Mouse (Mus musculus): ENCODE measurements at regions not wholly inside any gene's neighbourhood (a gene's known extent, or its start where the extent isn't known, plus 50 kb on each side); places are given as distances from the start of the nearest gene placed in this dataset.
A peak's percentile ranks its signal among the peaks of the same experiment; 100 is the strongest.

DNA sequence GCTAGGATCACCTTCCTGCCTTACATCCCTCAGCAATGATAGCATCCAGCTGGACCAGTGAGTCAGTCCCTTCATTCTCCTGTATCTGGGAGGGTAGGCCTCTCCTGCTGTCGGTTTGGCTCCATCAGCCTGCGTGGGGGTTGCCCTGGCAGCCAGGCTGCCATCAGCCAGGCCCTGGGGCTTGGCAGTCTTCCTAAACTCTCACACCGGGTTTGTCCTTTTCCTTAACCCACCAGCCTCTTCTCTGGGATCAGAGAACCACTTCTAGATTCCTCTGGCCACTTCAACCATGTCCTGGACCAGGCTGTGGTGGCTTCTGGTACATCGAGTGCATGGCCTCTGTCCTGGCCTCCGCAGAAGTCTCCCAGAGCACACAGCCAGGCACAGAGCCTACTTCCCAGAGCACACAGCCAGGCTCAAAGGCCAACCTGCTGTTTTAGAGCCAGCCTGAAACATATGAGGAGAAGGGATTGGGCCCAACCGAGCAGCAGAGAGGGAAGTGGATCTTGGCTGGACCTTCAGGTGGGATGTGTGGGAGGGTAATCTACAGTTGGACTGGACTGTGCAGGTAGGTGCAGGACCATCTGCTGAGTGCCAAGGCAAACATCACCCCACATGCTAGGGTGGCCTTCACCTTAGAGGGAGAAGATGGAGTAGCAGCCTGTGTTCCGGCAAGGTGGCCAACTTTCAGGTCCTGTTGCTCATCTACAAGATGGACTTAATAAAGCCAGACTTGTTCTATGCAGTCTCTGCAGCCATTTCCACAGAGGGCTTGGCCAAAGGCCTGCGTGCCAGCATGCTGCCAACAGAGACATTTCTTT lies 87.8 kb upstream of the Tle3 start:
- H3K27ac ChIP-seq (replicated peaks; ENCODE audit: low read depth, low read length), result no peak overlapping the region
- H3K4me1 ChIP-seq (ENCODE audit: control insufficient read depth, insufficient read depth, low read length), result peaks cover 4% of the 10 kb centered on the region
- ATAC-seq (ENCODE audit: low FRiP score, low TSS enrichment) (no peak), DNase-seq (peak; percentile 35)
- H3K36me3 ChIP-seq (ENCODE audit: control insufficient read depth, insufficient read depth, low read length), result no peaks in the 10 kb centered on the region
- H3K9ac ChIP-seq (replicated peaks; ENCODE audit: low read length), result no peak overlapping the region
- peaks cover 9% of the 10 kb centered on the region for H3K9me3 ChIP-seq (ENCODE audit: control insufficient read depth, low read length)
- 87% methylated on average over 8 of the region's 8 CpGs for WGBS
- no peak overlapping the region for H3K4me3 ChIP-seq (replicated peaks; ENCODE audit: low read depth, low read length)
- H3K27me3 ChIP-seq (ENCODE audit: control insufficient read depth, insufficient read depth, low read length), result peaks cover 6% of the 10 kb centered on the region
- no peak overlapping the region for H3K4me2 ChIP-seq (ENCODE audit: low read length)

DNA sequence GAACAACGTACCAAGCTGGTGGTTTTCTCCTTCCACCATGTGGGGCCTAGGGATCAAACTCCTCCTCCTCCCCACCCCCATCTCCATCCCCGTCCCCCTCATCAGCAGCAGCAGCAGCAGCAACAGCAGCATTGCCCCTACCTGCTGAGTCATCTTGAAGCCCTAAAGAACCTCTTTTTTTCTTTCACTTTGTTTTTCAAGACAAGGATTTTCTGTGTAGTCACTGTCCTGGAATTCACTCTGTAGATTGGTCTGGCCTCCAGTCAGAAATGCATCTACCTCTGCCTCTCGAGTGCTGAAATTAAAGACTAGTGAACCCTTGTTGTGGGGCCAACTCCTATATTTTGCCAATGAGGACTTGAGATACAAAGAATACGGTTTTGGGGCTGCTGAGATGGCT lies 85.6 kb upstream of the Tle3 start:
- peaks cover 9% of the 10 kb centered on the region for H3K9me3 ChIP-seq (ENCODE audit: control insufficient read depth, low read length)
- no peak overlapping the region for H3K9ac ChIP-seq (replicated peaks; ENCODE audit: low read length)
- H3K4me1 ChIP-seq (ENCODE audit: control insufficient read depth, insufficient read depth, low read length), result 0 out of 2 replicates have a peak, but pooled peaks cover 4% of the 10 kb centered on the region
- 89% methylated on average over 4 of the region's 4 CpGs for WGBS
- H3K27me3 ChIP-seq (ENCODE audit: control insufficient read depth, insufficient read depth, low read length), result peaks cover under 1% of the 10 kb centered on the region; the same call in 1 of the 2 replicates
- H3K4me2 ChIP-seq (ENCODE audit: low read length), result no peak overlapping the region
- H3K36me3 ChIP-seq (ENCODE audit: control insufficient read depth, insufficient read depth, low read length), result no peaks in the 10 kb centered on the region
- no peak for DNase-seq
- no peak overlapping the region for H3K4me3 ChIP-seq (replicated peaks; ENCODE audit: low read depth, low read length)
- no peak for ATAC-seq (ENCODE audit: low FRiP score, low TSS enrichment)
- no peak overlapping the region for H3K27ac ChIP-seq (replicated peaks; ENCODE audit: low read depth, low read length)

DNA sequence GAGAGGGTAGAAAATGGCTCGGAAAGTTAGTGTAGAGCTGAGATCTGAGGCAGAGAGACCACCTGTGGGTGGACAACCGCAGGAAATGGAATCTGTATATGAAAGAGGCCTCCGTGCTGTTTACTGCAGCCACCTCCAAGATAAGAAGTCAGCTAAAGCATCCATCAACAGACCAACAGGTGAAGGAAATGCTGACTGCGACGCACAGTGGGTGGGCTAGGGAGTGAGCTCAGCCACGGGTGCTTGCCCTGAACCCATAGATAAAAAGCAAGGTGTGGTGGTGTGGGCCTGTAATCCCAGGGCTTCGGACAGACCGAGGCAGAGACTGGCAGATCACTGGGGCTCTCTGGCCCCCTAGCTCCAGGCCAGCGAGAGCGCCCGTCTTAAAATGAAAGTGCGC lies 83.0 kb upstream of the Tle3 start:
- DNase-seq (no peak), ATAC-seq (ENCODE audit: low FRiP score, low TSS enrichment) (no peak)
- H3K9me3 ChIP-seq (ENCODE audit: control insufficient read depth, low read length), result peaks cover 9% of the 10 kb centered on the region
- no peak overlapping the region for H3K27ac ChIP-seq (replicated peaks; ENCODE audit: low read depth, low read length)
- H3K36me3 ChIP-seq (ENCODE audit: control insufficient read depth, insufficient read depth, low read length), result no peaks in the 10 kb centered on the region
- peaks cover 15% of the 10 kb centered on the region for H3K4me1 ChIP-seq (ENCODE audit: control insufficient read depth, insufficient read depth, low read length)
- no peak overlapping the region for H3K4me3 ChIP-seq (replicated peaks; ENCODE audit: low read depth, low read length)
- peaks cover 3% of the 10 kb centered on the region; the same call in 1 of the 2 replicates for H3K27me3 ChIP-seq (ENCODE audit: control insufficient read depth, insufficient read depth, low read length)
- H3K4me2 ChIP-seq (ENCODE audit: low read length), result no peak overlapping the region
- no peak overlapping the region for H3K9ac ChIP-seq (replicated peaks; ENCODE audit: low read length)
- 71% methylated on average over 12 of the region's 12 CpGs for whole genome bisulfite sequencing

DNA sequence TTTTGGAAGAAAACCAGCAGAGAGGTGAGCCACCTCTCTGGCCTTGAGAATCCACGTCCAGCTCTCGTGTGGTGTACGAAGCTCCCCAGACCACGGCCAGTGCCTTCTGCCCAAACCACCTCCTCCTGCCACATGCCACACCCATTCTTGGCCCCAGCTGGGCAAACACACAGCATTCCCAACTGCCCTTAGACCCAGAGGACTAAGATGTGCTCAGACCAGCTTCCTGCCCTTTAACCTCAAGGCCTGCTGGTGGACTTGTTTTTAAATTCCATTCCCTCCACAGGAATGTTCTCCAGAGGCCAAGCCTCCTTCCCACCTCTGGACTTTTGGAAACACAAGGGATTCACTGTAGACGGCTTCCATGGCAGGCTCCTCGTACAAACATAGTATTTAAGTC lies 82.5 kb upstream of the Tle3 start:
- no peak overlapping the region for H3K27ac ChIP-seq (replicated peaks; ENCODE audit: low read depth, low read length)
- H3K4me1 ChIP-seq (ENCODE audit: control insufficient read depth, insufficient read depth, low read length), result peaks cover 15% of the 10 kb centered on the region
- no peak overlapping the region for H3K4me2 ChIP-seq (ENCODE audit: low read length)
- H3K4me3 ChIP-seq (replicated peaks; ENCODE audit: low read depth, low read length), result no peak overlapping the region
- 0 out of 2 replicates have a peak, but pooled peaks cover 3% of the 10 kb centered on the region for H3K27me3 ChIP-seq (ENCODE audit: control insufficient read depth, insufficient read depth, low read length)
- ATAC-seq (ENCODE audit: low FRiP score, low TSS enrichment) (no peak), DNase-seq (no peak)
- WGBS, result 82% methylated on average over 6 of the region's 6 CpGs
- H3K9ac ChIP-seq (replicated peaks; ENCODE audit: low read length), result no peak overlapping the region
- no peaks in the 10 kb centered on the region for H3K36me3 ChIP-seq (ENCODE audit: control insufficient read depth, insufficient read depth, low read length)
- peaks cover 9% of the 10 kb centered on the region for H3K9me3 ChIP-seq (ENCODE audit: control insufficient read depth, low read length)

DNA sequence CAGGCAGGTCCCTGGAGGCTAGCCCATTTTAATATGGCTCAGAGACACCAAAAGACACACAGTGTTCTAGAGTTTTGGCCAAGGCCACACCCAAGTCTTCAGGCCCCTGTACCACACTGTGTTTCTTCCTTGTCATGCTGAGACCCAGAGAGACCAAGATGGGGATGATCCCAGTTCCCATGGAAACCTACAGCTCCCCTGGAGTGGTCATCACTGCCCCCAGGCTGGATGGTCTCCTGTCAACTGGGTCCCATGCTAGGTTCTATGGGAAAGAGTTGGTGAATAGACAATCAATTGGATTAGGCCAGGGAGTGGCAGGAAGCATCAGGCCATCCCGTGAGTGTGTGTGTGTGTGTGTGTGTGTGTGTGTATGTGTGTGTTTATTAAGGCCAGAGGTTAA lies 80.5 kb upstream of the Tle3 start:
- H3K4me3 ChIP-seq (replicated peaks; ENCODE audit: low read depth, low read length), result no peak overlapping the region
- H3K9me3 ChIP-seq (ENCODE audit: control insufficient read depth, low read length), result peaks cover 5% of the 10 kb centered on the region
- 27% methylated on average over 1 of the region's 1 CpGs for WGBS
- no peak overlapping the region for H3K27ac ChIP-seq (replicated peaks; ENCODE audit: low read depth, low read length)
- H3K9ac ChIP-seq (replicated peaks; ENCODE audit: low read length), result no peak overlapping the region
- no peaks in the 10 kb centered on the region for H3K36me3 ChIP-seq (ENCODE audit: control insufficient read depth, insufficient read depth, low read length)
- DNase-seq, result no peak
- ATAC-seq (ENCODE audit: low FRiP score, low TSS enrichment), result no peak
- H3K27me3 ChIP-seq (ENCODE audit: control insufficient read depth, insufficient read depth, low read length), result 0 out of 2 replicates have a peak, but pooled peaks cover 3% of the 10 kb centered on the region
- H3K4me2 ChIP-seq (ENCODE audit: low read length), result no peak overlapping the region
- peaks cover 15% of the 10 kb centered on the region for H3K4me1 ChIP-seq (ENCODE audit: control insufficient read depth, insufficient read depth, low read length)

DNA sequence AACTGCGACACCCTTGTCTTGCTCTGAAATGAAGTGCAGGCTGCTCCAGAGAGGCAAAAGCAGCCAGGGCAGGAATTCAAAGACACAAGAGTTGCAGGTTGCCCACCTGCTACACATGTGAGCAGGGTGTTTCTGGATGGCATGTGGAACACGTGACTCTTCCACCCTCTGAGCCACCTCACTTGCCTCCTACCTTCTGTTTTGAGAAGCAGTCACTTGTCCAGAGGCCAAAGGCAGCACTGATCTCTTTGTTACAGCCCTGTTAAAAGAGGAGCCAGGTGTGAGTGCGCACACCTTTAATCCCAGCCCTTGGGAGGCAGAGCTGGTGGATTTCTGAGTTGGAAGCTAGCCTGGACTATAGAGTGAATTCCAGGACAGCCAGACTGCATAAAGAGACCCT lies 79.7 kb upstream of the Tle3 start:
- Histone ChIP-seq H3K4me2 (ENCODE audit: low read length) (no peak overlapping the region), H3K4me1 (ENCODE audit: control insufficient read depth, insufficient read depth, low read length) (peaks cover 17% of the 10 kb centered on the region), H3K9me3 (ENCODE audit: control insufficient read depth, low read length) (peaks cover 5% of the 10 kb centered on the region), H3K36me3 (ENCODE audit: control insufficient read depth, insufficient read depth, low read length) (no peaks in the 10 kb centered on the region), H3K4me3 (replicated peaks; ENCODE audit: low read depth, low read length) (no peak overlapping the region), H3K9ac (replicated peaks; ENCODE audit: low read length) (no peak overlapping the region), H3K27me3 (ENCODE audit: control insufficient read depth, insufficient read depth, low read length) (0 out of 2 replicates have a peak, but pooled peaks cover 3% of the 10 kb centered on the region), H3K27ac (replicated peaks; ENCODE audit: low read depth, low read length) (no peak overlapping the region)
- no peak for ATAC-seq (ENCODE audit: low FRiP score, low TSS enrichment)
- 73% methylated on average over 3 of the region's 3 CpGs for WGBS
- DNase-seq, result no peak

DNA sequence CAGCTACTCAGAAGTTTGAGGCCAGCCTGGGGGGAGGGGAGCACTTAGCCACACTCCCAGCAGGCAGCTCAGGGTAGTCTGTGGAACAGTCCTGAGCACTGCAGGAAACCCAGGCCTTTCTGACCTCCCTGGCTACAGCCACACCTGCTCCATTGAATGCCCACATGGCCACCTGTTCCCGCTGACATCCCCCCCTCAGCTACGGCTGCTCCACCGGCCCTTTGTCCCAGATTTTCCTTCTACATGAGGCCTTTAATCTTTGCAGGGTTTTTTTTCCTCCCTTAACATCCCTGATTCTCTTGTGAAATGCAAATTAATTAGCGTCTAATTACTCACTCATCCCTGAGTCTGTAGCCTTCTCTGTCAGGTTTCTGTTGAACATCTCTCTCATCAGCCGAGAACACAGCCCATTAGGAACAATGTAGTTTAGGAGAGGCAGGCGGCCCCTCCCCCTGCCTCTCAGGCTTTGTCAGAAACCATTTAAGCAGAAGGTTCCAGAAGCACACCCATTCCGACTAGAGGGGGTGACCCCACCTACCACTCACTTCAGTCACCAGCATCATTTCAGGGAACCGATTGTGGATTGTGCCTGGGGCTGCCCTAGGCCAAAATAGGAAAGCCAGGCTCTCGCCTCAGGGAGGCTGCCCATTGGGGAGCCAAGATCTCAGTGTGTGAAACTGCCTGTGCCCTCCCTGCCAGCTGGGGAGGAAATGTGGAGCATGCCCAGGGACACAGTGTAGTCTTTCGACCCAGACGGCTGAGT lies 78.8 kb upstream of the Tle3 start:
- ATAC-seq (ENCODE audit: low FRiP score, low TSS enrichment), result no peak
- 16% methylated on average over 11 of the region's 11 CpGs for WGBS
- no peak overlapping the region for H3K9ac ChIP-seq (replicated peaks; ENCODE audit: low read length)
- DNase-seq, result peak; percentile 61
- H3K4me1 ChIP-seq (ENCODE audit: control insufficient read depth, insufficient read depth, low read length), result peaks cover 17% of the 10 kb centered on the region
- no peaks in the 10 kb centered on the region for H3K9me3 ChIP-seq (ENCODE audit: control insufficient read depth, low read length)
- no peak overlapping the region for H3K4me3 ChIP-seq (replicated peaks; ENCODE audit: low read depth, low read length)
- 0 out of 2 replicates have a peak, but pooled peaks cover 3% of the 10 kb centered on the region for H3K27me3 ChIP-seq (ENCODE audit: control insufficient read depth, insufficient read depth, low read length)
- no peak overlapping the region for H3K27ac ChIP-seq (replicated peaks; ENCODE audit: low read depth, low read length)
- H3K36me3 ChIP-seq (ENCODE audit: control insufficient read depth, insufficient read depth, low read length), result no peaks in the 10 kb centered on the region
- no peak overlapping the region for H3K4me2 ChIP-seq (ENCODE audit: low read length)

DNA sequence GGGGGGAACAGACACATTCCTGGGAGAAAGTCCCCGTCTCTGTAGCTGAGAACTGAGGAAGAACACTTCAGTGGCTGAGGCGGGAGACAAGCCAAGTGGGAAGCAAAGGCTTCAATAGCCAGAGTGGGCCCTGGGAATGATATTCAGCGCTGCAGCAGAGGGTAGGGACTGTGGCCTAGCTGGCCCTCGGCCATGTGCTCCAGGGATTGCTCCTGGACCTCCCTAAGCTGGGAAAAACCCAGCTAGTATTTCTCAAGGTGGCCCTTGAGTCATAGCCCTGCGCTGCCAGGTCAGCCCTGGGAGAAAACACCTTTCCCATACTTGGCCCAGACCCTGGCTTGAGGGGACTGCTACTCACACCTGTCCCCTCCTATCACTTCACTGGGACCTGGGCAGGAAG lies 77.2 kb upstream of the Tle3 start:
- WGBS, result 80% methylated on average over 5 of the region's 5 CpGs
- no peak overlapping the region for H3K27ac ChIP-seq (replicated peaks; ENCODE audit: low read depth, low read length)
- H3K36me3 ChIP-seq (ENCODE audit: control insufficient read depth, insufficient read depth, low read length), result no peaks in the 10 kb centered on the region
- peaks cover 17% of the 10 kb centered on the region for H3K4me1 ChIP-seq (ENCODE audit: control insufficient read depth, insufficient read depth, low read length)
- no peak overlapping the region for H3K4me2 ChIP-seq (ENCODE audit: low read length)
- DNase-seq, result no peak
- H3K9me3 ChIP-seq (ENCODE audit: control insufficient read depth, low read length), result no peaks in the 10 kb centered on the region
- H3K4me3 ChIP-seq (replicated peaks; ENCODE audit: low read depth, low read length), result no peak overlapping the region
- no peak overlapping the region for H3K9ac ChIP-seq (replicated peaks; ENCODE audit: low read length)
- ATAC-seq (ENCODE audit: low FRiP score, low TSS enrichment), result no peak
- H3K27me3 ChIP-seq (ENCODE audit: control insufficient read depth, insufficient read depth, low read length), result 0 out of 2 replicates have a peak, but pooled peaks cover 3% of the 10 kb centered on the region
